Comparison of ENCODE assay signal across 9 mouse cellular contexts in the genomic region with DNA sequence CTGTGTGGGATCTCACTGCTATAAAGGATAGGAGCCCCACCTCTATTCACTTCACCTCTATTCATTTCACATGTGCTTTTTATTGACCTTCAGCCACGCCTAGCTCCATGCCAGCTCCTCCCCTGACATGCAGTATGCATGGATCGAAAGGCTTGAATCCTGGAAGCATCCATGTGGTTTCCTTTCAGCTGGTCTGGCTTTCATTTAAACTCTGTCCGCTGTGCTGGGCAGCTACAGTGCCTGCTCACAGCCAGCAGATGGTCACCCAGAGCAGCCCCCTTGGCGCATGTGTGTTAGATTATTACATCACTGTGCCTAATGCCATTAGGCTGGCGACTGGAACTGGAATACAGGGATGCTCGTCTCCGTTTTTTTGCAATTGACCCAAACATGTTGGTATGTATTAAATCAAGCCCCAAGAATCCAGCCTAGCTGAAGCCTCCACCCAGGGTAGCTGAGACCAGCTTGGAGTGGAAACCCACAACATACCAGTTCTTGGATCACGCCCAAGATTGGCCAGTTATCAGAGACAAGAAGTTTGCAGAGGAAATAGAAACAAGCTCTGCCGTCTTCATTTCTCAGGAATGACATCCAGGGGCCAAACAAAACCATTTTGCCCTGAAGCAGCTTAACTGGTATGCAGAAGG.
DNase-seq lines count a peak whose midpoint lies in the region; ATAC-seq lines count a peak whose summit lies in the region.
"Had no signal": no experiment of that assay in that cellular context is flagged by ENCODE, and none has a peak within 500 bp of the region (broad histone marks: within the 10 kb centered on the region; RNA-seq: fewer than 3 reads in every experiment).

No protein-coding gene starts in this region.

- no peaks in the 10 kb centered on the region for H3K36me3 ChIP-seq in midbrain, embryonic 15.5 days (replicated peaks)
- H3K36me3 ChIP-seq in midbrain, embryonic 16.5 days (ENCODE audit: control insufficient read depth, insufficient read depth, low read length) = no peaks in the 10 kb centered on the region
- no peaks in the 10 kb centered on the region for H3K36me3 ChIP-seq in hindbrain, embryonic 16.5 days (ENCODE audit: control insufficient read depth, insufficient read depth, low read length)
- H3K36me3 ChIP-seq: neural tube, embryonic 12.5 days had no signal

- ATAC-seq in midbrain, embryonic 15.5 days (replicated peaks) = peak; percentile 43; the same call in 1 of the 2 replicates
- ATAC-seq in midbrain, embryonic 16.5 days = no peak
- ATAC-seq in hindbrain, embryonic 16.5 days = peak; percentile 89

- no peak overlapping the region for H3K4me2 ChIP-seq in midbrain, embryonic 15.5 days
- no peak overlapping the region for H3K4me2 ChIP-seq in midbrain, embryonic 16.5 days (ENCODE audit: low read length)
- no peak overlapping the region for H3K4me2 ChIP-seq in hindbrain, embryonic 16.5 days (ENCODE audit: low read length)
- H3K4me2 ChIP-seq: neural tube, embryonic 12.5 days had no signal

- 56% methylated on average over 9 of the region's 9 CpGs for WGBS in midbrain, embryonic 15.5 days
- 57% methylated on average over 9 of the region's 9 CpGs for WGBS in midbrain, embryonic 16.5 days
- WGBS in hindbrain, embryonic 16.5 days = 59% methylated on average over 9 of the region's 9 CpGs

- H3K4me3 ChIP-seq in midbrain, embryonic 15.5 days = no peak overlapping the region
- H3K4me3 ChIP-seq in midbrain, embryonic 16.5 days (ENCODE audit: low read depth, low read length) = no peak overlapping the region
- no peak overlapping the region for H3K4me3 ChIP-seq in hindbrain, embryonic 16.5 days (ENCODE audit: low read length)
- H3K4me3 ChIP-seq: neural tube, embryonic 12.5 days had no signal

- no peak overlapping the region for H3K27ac ChIP-seq in midbrain, embryonic 15.5 days
- no peak overlapping the region for H3K27ac ChIP-seq in midbrain, embryonic 16.5 days (ENCODE audit: low read length)
- H3K27ac ChIP-seq in hindbrain, embryonic 16.5 days (ENCODE audit: low read depth, low read length) = no peak overlapping the region
- H3K27ac ChIP-seq: neural tube, embryonic 12.5 days had no signal

- H3K27me3 ChIP-seq in midbrain, embryonic 15.5 days (replicated peaks) = 0 out of 2 replicates have a peak, but pooled peaks cover 3% of the 10 kb centered on the region
- no peaks in the 10 kb centered on the region for H3K27me3 ChIP-seq in midbrain, embryonic 16.5 days (ENCODE audit: control insufficient read depth, insufficient read depth, low read depth, low read length)
- H3K27me3 ChIP-seq in hindbrain, embryonic 16.5 days (replicated peaks; ENCODE audit: control insufficient read depth, insufficient read depth, low read length) = no peaks in the 10 kb centered on the region

- peaks cover 13% of the 10 kb centered on the region for H3K4me1 ChIP-seq in midbrain, embryonic 15.5 days
- no peaks in the 10 kb centered on the region; the same call in 1 of the 2 replicates for H3K4me1 ChIP-seq in midbrain, embryonic 16.5 days (ENCODE audit: control insufficient read depth, insufficient read depth, low read length)
- no peaks in the 10 kb centered on the region for H3K4me1 ChIP-seq in hindbrain, embryonic 16.5 days (ENCODE audit: control insufficient read depth, insufficient read depth, low read depth, low read length)

- no peaks in the 10 kb centered on the region for H3K9me3 ChIP-seq in midbrain, embryonic 15.5 days
- H3K9me3 ChIP-seq in midbrain, embryonic 16.5 days (replicated peaks; ENCODE audit: control insufficient read depth, low read length, poor library complexity, severe bottlenecking) = no peaks in the 10 kb centered on the region
- H3K9me3 ChIP-seq in hindbrain, embryonic 16.5 days (ENCODE audit: control insufficient read depth, low read length) = no peaks in the 10 kb centered on the region
- H3K9me3 ChIP-seq: neural tube, embryonic 12.5 days had no signal

- peak; percentile 78 to 83 for DNase-seq in cerebellum, postnatal 10 days
- DNase-seq in cerebellum, adult 11-12 months = no peak
- peak; percentile 45 for DNase-seq in retina, postnatal 1 day
- no peak for DNase-seq in thymus, postnatal 0 days (ENCODE audit: low spot score)
- no peak for DNase-seq in urinary bladder, postnatal 36 days (ENCODE audit: low spot score in 2 of 2)

- no peak overlapping the region; the same call in 1 of the 2 replicates for H3K9ac ChIP-seq in midbrain, embryonic 15.5 days
- no peak overlapping the region for H3K9ac ChIP-seq in midbrain, embryonic 16.5 days (ENCODE audit: low read depth, low read length)
- H3K9ac ChIP-seq in hindbrain, embryonic 16.5 days (ENCODE audit: low read depth, low read length) = no peak overlapping the region
- H3K9ac ChIP-seq: neural tube, embryonic 12.5 days had no signal

Comparison
In these comparisons a context has a peak if more than half of its experiments do, and no peak if none do; other contexts are left out.
1. DNase-seq: peak in cerebellum, postnatal 10 days (2 of 2) and retina, postnatal 1 day (single experiment); none in cerebellum, adult 11-12 months (single experiment), thymus, postnatal 0 days (single experiment) and urinary bladder, postnatal 36 days (0 of 2).